Mouse (Mus musculus) midbrain, embryonic 12.5 days (tissue): ENCODE measurements around the gene Pim2. TPM values are rescaled to one million over a fixed set of nuclear protein-coding genes. Genes with fewer than 3 reads are reported as not detected.
A peak's percentile ranks its signal among the peaks of the same experiment; 100 is the strongest.
"Not testable (repeated sequence)": the region's sequence is repeated elsewhere in the genome, so short reads cannot be mapped to it uniquely, and the experiment has no call there.

Source experiments
- ATAC-seq: fragments of 200-750 bp; cut with Nextera tagmentation; 2 replicates; pipeline ENCODE4 v1.8.0; 2017; ENCODE audit warnings: low read depth, moderate TSS enrichment, moderate library complexity; ENCODE audit not compliant: low FRiP score
- H3K27ac ChIP-seq: fragments of 300-500 bp; sonication (generic); replicated peaks from 2 replicates; pipeline ENCODE4 v1.5.1; 2016; ENCODE audit warnings: mild to moderate bottlenecking
- H3K27me3 ChIP-seq: fragments of 300-500 bp; sonication (generic); 2 replicates; pipeline ENCODE4 v1.6.1; 2016; ENCODE audit warnings: mild to moderate bottlenecking
- H3K36me3 ChIP-seq: fragments of 300-500 bp; sonication (generic); 2 replicates; pipeline ENCODE4 v1.6.1; 2016
- H3K4me1 ChIP-seq: fragments of 300-500 bp; sonication (generic); 2 replicates; pipeline ENCODE4 v1.6.1; 2016
- H3K4me2 ChIP-seq: fragments of 300-500 bp; sonication (generic); replicated peaks from 2 replicates; pipeline ENCODE4 v1.6.1; 2016; ENCODE audit warnings: mild to moderate bottlenecking, moderate library complexity
- H3K4me3 ChIP-seq: fragments of 300-500 bp; sonication (generic); 2 replicates; pipeline ENCODE4 v1.5.1; 2016; ENCODE audit warnings: mild to moderate bottlenecking
- H3K9ac ChIP-seq: fragments of 300-500 bp; sonication (generic); replicated peaks from 2 replicates; pipeline ENCODE4 v1.6.1; 2016; ENCODE audit warnings: mild to moderate bottlenecking, moderate library complexity
- H3K9me3 ChIP-seq: fragments of 300-500 bp; sonication (generic); 2 replicates; pipeline ENCODE4 v1.6.1; 2016; ENCODE audit warnings: mild to moderate bottlenecking
- WGBS: fragments of 180-500 bp; shearing (Covaris S2); methylation state at CpG from one replicate; pipeline ENCODE4 v1.1.7; 2016; 5-methylcytosine and 5-hydroxymethylcytosine counted together
- polyA plus RNA-seq: library from polyadenylated mRNA; unstranded; fragments of >200 nt; fragmentation: Nextera tagmentation; extraction: Ambion mirVana; gene quantifications from 2 replicates; pipeline ENCODE4 v1.2.1, GENCODE M21; 2016

Pim2 gene
- polyA plus RNA-seq, 1 experiment from 2014 or later, result 19.2 TPM

DNA sequence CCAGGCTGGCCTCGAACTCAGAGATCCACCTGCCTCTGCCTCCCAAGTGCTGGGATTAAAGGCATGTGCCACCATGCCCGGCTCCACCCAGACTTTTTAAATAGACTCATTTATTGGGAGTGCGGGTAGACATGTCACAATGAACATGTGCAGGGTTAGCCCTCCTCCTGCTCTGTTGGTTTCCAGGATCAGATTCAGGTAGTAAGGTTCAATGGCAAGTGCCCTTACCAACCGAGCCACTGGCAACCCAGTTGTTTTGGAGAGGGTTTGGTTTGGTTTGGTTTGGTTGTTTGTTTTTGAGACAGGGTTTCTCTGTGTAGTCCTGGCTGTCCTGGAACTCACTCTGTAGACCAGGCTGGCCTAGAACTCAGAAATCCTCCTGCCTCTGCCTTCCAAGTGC, 31.2 kb downstream of the Pim2 start, which contains the start of gene Gm10490:
Gene Gm10490 (plus strand): TSS at position 301 of the 400 bp plus-strand sequence.
- ATAC-seq, H3K4me3 ChIP-seq, H3K9ac ChIP-seq, H3K27ac ChIP-seq, H3K4me2 ChIP-seq, H3K27me3 ChIP-seq, H3K4me1 ChIP-seq, H3K9me3 ChIP-seq: not testable (repeated sequence)
- WGBS, result 93% methylated on average over 4 of the region's 4 CpGs
- H3K36me3 ChIP-seq, result peaks cover 11% of the 10 kb centered on the region

DNA sequence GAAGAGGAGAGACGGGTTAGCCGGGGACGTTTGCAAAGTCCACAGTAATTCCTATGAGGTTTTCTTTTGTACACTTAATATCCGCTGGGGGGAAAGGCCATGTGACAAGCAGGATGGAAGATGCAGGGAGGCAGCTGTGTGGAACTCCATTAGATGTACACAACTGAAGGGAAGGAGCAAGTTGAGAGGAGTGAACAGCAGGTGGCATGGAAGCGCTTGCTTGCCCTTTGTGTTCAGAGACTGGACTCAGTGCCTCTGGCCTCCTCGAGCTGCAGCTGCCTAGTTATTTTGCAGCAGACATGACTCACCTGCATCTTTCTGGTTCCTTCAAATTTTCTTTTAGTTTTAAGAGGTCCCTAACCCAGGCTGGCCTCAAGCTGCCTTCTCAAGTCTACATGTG, 32.4 kb downstream of the Pim2 start:
- Histone ChIP-seq H3K36me3 (peaks cover 11% of the 10 kb centered on the region), H3K9ac (no peak overlapping the region), H3K4me2 (no peak overlapping the region), H3K9me3 (no peaks in the 10 kb centered on the region), H3K4me1 (no peaks in the 10 kb centered on the region), H3K27me3 (no peaks in the 10 kb centered on the region), H3K4me3 (no peak overlapping the region), H3K27ac (no peak overlapping the region)
- ATAC-seq, result no peak
- WGBS, result 45% methylated on average over 6 of the region's 6 CpGs

DNA sequence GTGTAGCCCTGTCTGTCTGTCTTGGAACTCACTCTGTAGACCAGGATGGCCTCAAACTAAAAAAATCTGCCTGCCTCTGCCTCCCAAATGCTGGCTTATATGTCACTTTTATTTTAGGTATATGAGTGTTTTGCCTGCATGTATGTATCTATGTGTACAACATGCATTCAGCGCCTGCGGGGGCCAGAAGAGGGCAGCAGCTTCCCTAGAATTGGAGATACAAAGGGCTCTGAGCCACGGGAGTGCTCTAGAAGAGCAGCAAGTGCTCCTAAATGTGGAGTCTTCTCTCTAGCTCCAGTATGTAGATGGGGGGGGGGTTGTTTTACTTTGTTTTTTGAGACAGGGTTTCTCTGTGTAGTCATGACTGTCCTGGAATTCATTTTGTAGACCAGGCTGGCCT, 37.6 kb downstream of the Pim2 start:
- not testable (repeated sequence) for H3K27ac ChIP-seq, H3K4me3 ChIP-seq, H3K27me3 ChIP-seq, H3K9me3 ChIP-seq, ATAC-seq, H3K9ac ChIP-seq, H3K4me1 ChIP-seq, H3K4me2 ChIP-seq, H3K36me3 ChIP-seq
- 19% methylated on average over 3 of the region's 3 CpGs for WGBS

DNA sequence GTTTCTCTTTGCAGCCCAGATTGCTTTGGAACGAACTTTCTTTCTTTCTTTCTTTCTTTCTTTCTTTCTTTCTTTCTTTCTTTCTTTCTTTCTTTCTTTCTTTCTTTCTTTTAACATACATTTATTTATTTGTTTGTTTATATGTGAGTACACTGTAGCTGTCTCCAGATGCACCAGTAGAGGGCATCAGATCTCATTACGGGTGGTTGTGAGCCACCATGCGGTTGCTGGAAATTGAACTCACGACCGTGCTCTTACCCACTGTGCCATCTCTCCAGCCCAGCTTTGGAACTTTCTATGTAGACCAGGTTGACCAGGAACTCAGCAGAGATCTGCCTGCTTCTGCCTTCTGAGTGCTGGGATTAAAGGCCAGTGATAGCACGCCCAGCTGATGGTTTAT, 39.9 kb downstream of the Pim2 start:
- not testable (repeated sequence) for ATAC-seq, H3K4me2 ChIP-seq, H3K4me1 ChIP-seq, H3K4me3 ChIP-seq, H3K9ac ChIP-seq, H3K9me3 ChIP-seq, H3K27ac ChIP-seq, H3K36me3 ChIP-seq
- H3K27me3 ChIP-seq, result peaks cover 13% of the 10 kb centered on the region
- 72% methylated on average over 6 of the region's 6 CpGs for WGBS

DNA sequence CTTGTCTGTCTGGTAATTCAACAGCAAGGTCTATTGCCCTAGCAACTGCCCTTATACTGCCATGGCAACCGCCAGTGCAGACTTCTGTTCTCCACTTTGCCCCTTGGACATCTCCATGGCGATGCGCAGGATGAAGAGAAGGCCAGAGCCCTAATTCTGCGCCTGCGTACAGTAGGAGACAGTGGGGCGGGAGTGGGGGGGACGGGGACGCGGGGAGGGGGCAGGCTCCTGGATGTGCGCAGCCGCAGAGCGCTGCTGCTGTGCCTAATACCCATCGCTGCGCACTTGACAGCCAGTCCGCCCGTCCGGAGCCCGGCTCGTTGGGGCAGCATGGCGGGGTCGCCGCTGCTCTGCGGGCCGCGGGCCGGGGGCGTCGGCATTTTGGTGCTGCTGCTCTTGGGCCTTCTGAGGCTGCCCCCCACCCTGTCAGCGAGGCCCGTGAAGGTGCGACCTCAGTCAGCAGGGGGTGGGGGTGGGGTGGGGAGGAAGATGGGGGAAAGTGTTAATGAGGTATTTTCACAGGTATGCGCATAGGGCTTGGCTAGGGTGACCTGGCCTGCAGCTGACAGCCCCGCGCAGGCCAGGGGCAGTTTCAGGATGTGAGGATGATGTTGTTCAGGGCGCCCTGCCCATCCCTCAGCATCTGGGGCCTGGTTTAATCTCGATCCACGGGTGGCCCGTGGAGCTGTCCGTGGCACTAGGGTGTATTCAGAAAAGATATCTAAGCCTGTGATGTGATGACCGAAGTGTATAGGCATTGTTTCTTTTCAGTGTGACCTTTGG, 41.7 kb downstream of the Pim2 start, which contains the start of gene Pcsk1n:
Gene Pcsk1n (plus strand): TSS at position 222 of the 783 bp plus-strand sequence.
- Histone ChIP-seq H3K9ac (peak within 1 kb of the TSS; percentile 56), H3K4me2 (peak within 1 kb of the TSS; percentile 57), H3K27ac (peak within 1 kb of the TSS; percentile 78), H3K27me3 (peaks cover 29% of the 10 kb centered on the region), H3K9me3 (no peaks in the 10 kb centered on the region), H3K4me1 (0 out of 2 replicates have a peak, but pooled peaks cover 2% of the 10 kb centered on the region), H3K36me3 (no peaks in the 10 kb centered on the region), H3K4me3 (peak within 1 kb of the TSS; percentile 46)
- ATAC-seq, result peak; percentile 90
- WGBS, result 18% methylated on average over 39 of the region's 40 CpGs

DNA sequence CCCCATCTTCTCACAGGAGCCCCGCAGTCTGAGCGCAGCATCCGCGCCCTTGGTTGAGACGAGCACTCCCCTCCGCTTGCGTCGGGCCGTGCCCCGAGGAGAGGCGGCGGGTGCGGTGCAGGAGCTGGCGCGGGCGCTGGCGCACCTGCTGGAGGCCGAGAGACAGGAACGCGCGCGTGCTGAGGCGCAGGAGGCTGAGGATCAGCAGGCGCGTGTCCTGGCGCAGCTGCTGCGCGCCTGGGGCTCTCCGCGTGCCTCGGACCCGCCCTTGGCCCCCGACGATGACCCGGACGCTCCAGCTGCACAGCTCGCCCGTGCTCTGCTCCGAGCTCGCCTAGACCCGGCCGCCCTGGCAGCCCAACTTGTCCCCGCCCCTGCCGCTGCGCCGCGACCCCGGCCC, 44.0 kb downstream of the Pim2 start:
- H3K27me3 ChIP-seq, result peaks cover 43% of the 10 kb centered on the region
- peak; percentile 10; the same call in 1 of the 2 replicates for ATAC-seq
- WGBS, result 21% methylated on average over 40 of the region's 48 CpGs

DNA sequence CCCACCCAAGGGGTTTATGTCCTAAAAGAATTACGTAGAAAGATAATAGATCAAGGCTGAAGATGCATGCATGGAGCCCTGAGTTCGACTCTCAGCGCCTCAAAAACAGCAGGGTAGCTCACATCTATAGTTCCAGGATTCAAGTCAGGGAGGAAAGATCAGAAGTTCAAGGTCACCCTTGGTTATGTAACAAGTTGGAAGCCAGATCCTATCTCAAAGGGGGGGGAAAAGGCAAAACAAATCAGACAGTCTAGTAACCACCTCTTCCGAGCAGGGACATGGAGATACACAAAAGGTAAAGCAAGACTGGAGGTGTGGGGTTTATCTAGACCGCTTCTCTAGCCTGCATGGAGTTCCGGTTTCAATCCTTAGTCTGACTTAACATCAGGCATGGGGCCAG, 48.2 kb downstream of the Pim2 start:
- no peaks in the 10 kb centered on the region for H3K9me3 ChIP-seq
- H3K4me1 ChIP-seq, result 0 out of 2 replicates have a peak, but pooled peaks cover 2% of the 10 kb centered on the region
- peaks cover 60% of the 10 kb centered on the region for H3K27me3 ChIP-seq
- 69% methylated on average over 6 of the region's 6 CpGs for WGBS
- H3K4me3 ChIP-seq, result no peak overlapping the region
- no peak overlapping the region for H3K4me2 ChIP-seq
- no peak overlapping the region for H3K27ac ChIP-seq
- H3K9ac ChIP-seq, result no peak overlapping the region
- no peak for ATAC-seq
- peaks cover 13% of the 10 kb centered on the region for H3K36me3 ChIP-seq

More for the DNA sequence above, 44.0 kb downstream of the Pim2 start:
- Histone ChIP-seq H3K9me3 (no peaks in the 10 kb centered on the region), H3K27ac (0 out of 2 replicates have a peak overlapping the region, but pooled peaks have one; percentile 20), H3K36me3 (no peaks in the 10 kb centered on the region), H3K4me3 (peak overlapping the region; percentile 46), H3K4me2 (peak overlapping the region; percentile 57), H3K9ac (peak overlapping the region; percentile 51), H3K4me1 (0 out of 2 replicates have a peak, but pooled peaks cover 2% of the 10 kb centered on the region)

DNA sequence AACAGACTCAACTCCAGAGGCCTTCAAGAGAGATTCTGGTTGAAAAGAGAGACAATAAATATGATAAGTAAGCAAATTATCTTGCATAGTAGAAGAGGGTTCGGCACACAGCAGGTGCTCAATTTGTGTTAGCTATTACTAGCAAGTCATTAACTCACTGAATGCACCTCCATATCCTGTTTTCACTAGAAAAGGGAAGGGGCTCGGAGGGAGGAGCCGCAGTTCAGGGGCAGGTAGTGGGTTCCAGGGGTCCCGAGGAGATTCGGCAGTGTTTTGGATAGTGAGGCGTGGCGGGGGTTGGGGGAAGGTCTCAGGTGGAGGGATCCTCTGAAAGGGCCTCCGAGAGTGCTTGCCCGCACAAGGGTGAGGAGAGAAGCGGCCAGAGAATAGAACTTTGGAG, 49.1 kb downstream of the Pim2 start:
- H3K9me3 ChIP-seq, result no peaks in the 10 kb centered on the region
- no peak for ATAC-seq
- peaks cover 17% of the 10 kb centered on the region for H3K36me3 ChIP-seq
- H3K4me3 ChIP-seq, result no peak overlapping the region
- H3K4me1 ChIP-seq, result 0 out of 2 replicates have a peak, but pooled peaks cover 2% of the 10 kb centered on the region
- no peak overlapping the region for H3K9ac ChIP-seq
- no peak overlapping the region for H3K4me2 ChIP-seq
- peaks cover 54% of the 10 kb centered on the region for H3K27me3 ChIP-seq
- WGBS, result 30% methylated on average over 10 of the region's 10 CpGs
- H3K27ac ChIP-seq, result no peak overlapping the region

DNA sequence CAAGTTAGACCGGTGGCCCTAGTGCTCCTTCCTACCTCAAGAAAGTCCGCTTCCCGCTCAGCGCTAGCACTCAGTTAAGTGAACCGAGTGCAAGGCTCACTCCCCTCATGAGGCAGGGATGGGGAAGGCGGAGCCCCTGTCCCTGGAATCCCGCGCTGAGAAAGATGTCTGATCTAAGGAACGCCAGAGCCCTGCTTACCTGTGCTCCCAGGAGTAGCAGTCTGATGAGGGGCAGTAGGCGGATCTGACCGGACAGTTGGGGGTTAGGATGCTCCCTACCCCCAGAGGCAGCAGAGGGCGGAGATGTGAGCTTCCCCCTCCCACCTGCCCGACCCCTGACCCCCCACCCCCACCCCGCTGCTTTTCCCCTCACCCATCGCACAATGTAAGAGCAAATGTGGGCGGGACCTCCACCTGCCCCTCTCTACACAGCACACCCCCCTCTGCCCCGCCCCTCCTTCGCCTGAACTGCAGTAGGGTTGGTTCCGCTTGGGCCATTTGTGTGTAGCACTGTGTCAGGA, 50.3 kb downstream of the Pim2 start, which contains the start of gene Eras:
Gene Eras (minus strand): TSS at position 338 of the 521 bp plus-strand sequence.
- peak; percentile 38; the same call in 1 of the 2 replicates for ATAC-seq
- H3K36me3 ChIP-seq, result peaks cover 17% of the 10 kb centered on the region
- no peak within 1 kb of the TSS for H3K4me3 ChIP-seq
- H3K9ac ChIP-seq, result no peak within 1 kb of the TSS
- no peak within 1 kb of the TSS for H3K27ac ChIP-seq
- H3K4me1 ChIP-seq, result no peaks in the 10 kb centered on the region
- 23% methylated on average over 17 of the region's 19 CpGs for WGBS
- peaks cover 43% of the 10 kb centered on the region for H3K27me3 ChIP-seq
- no peak within 1 kb of the TSS for H3K4me2 ChIP-seq
- H3K9me3 ChIP-seq, result no peaks in the 10 kb centered on the region

Other genes starting within 250 kb of the Pim2 start
- 39.9 and 40.8 TPM in 2 replicates for gene Syp, start 239.8 kb upstream of the Pim2 start, polyA plus RNA-seq
- gene Prickle3, start 221.0 kb upstream of the Pim2 start, polyA plus RNA-seq, result 2.6 and 2.7 TPM in 2 replicates
- gene Plp2, start 206.9 kb upstream of the Pim2 start, polyA plus RNA-seq, result 29.2 and 33.2 TPM in 2 replicates
- gene Magix, start 197.0 kb upstream of the Pim2 start, polyA plus RNA-seq, result 0.09 TPM in 1 of 2 replicates, not detected in the other
- gene Gpkow, start 181.1 kb upstream of the Pim2 start, polyA plus RNA-seq, result 43.6 and 45.7 TPM in 2 replicates
- 26.4 and 27.0 TPM in 2 replicates for gene Wdr45, start 163.9 kb upstream of the Pim2 start, polyA plus RNA-seq
- gene Gm45208, start 156.0 kb upstream of the Pim2 start, polyA plus RNA-seq, result not detected in 2 replicates
- 88.8 and 89.2 TPM in 2 replicates for gene Praf2, start 149.8 kb upstream of the Pim2 start, polyA plus RNA-seq
- 27.5 and 34.1 TPM in 2 replicates for gene Ccdc120, start 127.4 kb upstream of the Pim2 start, polyA plus RNA-seq
- gene Tfe3, start 115.7 kb upstream of the Pim2 start, polyA plus RNA-seq, result 37.6 and 39.1 TPM in 2 replicates
- gene Gripap1, start 88.5 kb upstream of the Pim2 start, polyA plus RNA-seq, result 78.3 and 80.8 TPM in 2 replicates
- 0.96 and 1.5 TPM in 2 replicates for gene Kcnd1, start 56.0 kb upstream of the Pim2 start, polyA plus RNA-seq
- 63.2 and 68.3 TPM in 2 replicates for gene Otud5, start 36.9 kb upstream of the Pim2 start, polyA plus RNA-seq
- gene Slc35a2, start 5.8 kb downstream of the Pim2 start, polyA plus RNA-seq, result 31.0 and 31.4 TPM in 2 replicates
- 177 and 180 TPM in 2 replicates for gene Pqbp1, start 21.0 kb downstream of the Pim2 start, polyA plus RNA-seq
- 156 and 160 TPM in 2 replicates for gene Timm17b, start 21.1 kb downstream of the Pim2 start, polyA plus RNA-seq
- not detected in 2 replicates for gene Gm10491, start 29.6 kb downstream of the Pim2 start, polyA plus RNA-seq
- gene Gm10490, start 31.3 kb downstream of the Pim2 start, polyA plus RNA-seq, result not detected in 2 replicates
- 77.5 and 87.2 TPM in 2 replicates for gene Pcsk1n, start 41.6 kb downstream of the Pim2 start, polyA plus RNA-seq
- gene Eras, start 50.3 kb downstream of the Pim2 start, polyA plus RNA-seq, result not detected in 2 replicates
- 80.1 and 87.9 TPM in 2 replicates for gene Hdac6, start 69.6 kb downstream of the Pim2 start, polyA plus RNA-seq
- 1.5 TPM in 2 replicates for gene Gata1, start 99.8 kb downstream of the Pim2 start, polyA plus RNA-seq
- not detected in 2 replicates for gene Glod5, start 140.2 kb downstream of the Pim2 start, polyA plus RNA-seq
- gene Suv39h1, start 196.5 kb downstream of the Pim2 start, polyA plus RNA-seq, result 68.5 and 70.3 TPM in 2 replicates
- gene Was, start 212.2 kb downstream of the Pim2 start, polyA plus RNA-seq, result 0.22 and 0.26 TPM in 2 replicates